Mouse (Mus musculus) embryonic stem cell, embryonic (primary cell): ENCODE results near the gene Lifr.

Source experiments
- CTCF ChIA-PET, 4 experiments: fragments of 300-600 bp in 2 of 4; fragments of 350-600 bp in 2 of 4; sonication (Branson Sonifier 250); formaldehyde crosslinking; loops; one replicate each; lab custom pipeline; 2022; ENCODE audit warnings: inconsistent platforms in 2 of 4; lab: Charles Lee
- POLR2A ChIA-PET, 4 experiments: fragments of 300-600 bp in 2 of 4; fragments of 350-600 bp in 2 of 4; sonication (Branson Sonifier 250); formaldehyde crosslinking; loops; one replicate each; lab custom pipeline; 2022; ENCODE audit warnings: antibody characterized with exemption in 4 of 4, inconsistent platforms in 1 of 4; lab: Charles Lee

Lifr gene

GRCm38 (mm10) chr15:7160321-7160720 lies 69.9 kb downstream of the Lifr start:
- ChIA-PET POLR2A (interaction anchor here in 3 of 4 experiments (0.9 to 2.2 kb wide), 3 partner anchors 9 to 31 kb away, joined by 3 to 6 read pairs (median 4); no protein-coding TSS in a partner anchor), CTCF (no interaction called here)

GRCm38 (mm10) chr15:7163851-7164250 lies 73.4 kb downstream of the Lifr start:
- ChIA-PET CTCF (interaction anchor here in 1 of 4 experiments (0.6 kb wide), 1 partner anchor 41 kb away, joined by 4 read pairs; no protein-coding TSS in a partner anchor), POLR2A (interaction anchor here in 2 of 4 experiments (1.0 to 1.5 kb wide), 5 partner anchors 19 to 53 kb away, joined by 3 read pairs; no protein-coding TSS in a partner anchor)

GRCm38 (mm10) chr15:7166735-7167134 lies 76.3 kb downstream of the Lifr start:
- POLR2A ChIA-PET = interaction anchor here in 3 of 4 experiments (0.8 to 4.0 kb wide), 10 partner anchors 13 to 51 kb away, joined by 3 to 17 read pairs (median 3); no protein-coding TSS in a partner anchor
- CTCF ChIA-PET = interaction anchor here in 1 of 4 experiments (2.1 kb wide), 1 partner anchor 257 kb away, joined by 6 read pairs; no protein-coding TSS in a partner anchor

GRCm38 (mm10) chr15:7167238-7167905 lies 77.0 kb downstream of the Lifr start:
- ChIA-PET CTCF (interaction anchor here in 1 of 4 experiments (0.9 kb wide), 1 partner anchor 35 kb away, joined by 3 read pairs; no protein-coding TSS in a partner anchor), POLR2A (interaction anchor here in 3 of 4 experiments (0.8 to 4.0 kb wide), 19 partner anchors 9 to 257 kb away, joined by 3 to 17 read pairs (median 4); no protein-coding TSS in a partner anchor)

GRCm38 (mm10) chr15:7167906-7168532 lies 77.6 kb downstream of the Lifr start:
- ChIA-PET POLR2A (interaction anchor here in 3 of 4 experiments (0.7 to 4.0 kb wide), 18 partner anchors 9 to 258 kb away, joined by 3 to 17 read pairs (median 4); no protein-coding TSS in a partner anchor), CTCF (interaction anchor here in 1 of 4 experiments (0.9 kb wide), 1 partner anchor 35 kb away, joined by 3 read pairs; no protein-coding TSS in a partner anchor)

GRCm38 (mm10) chr15:7172875-7173274 lies 82.5 kb downstream of the Lifr start:
- POLR2A ChIA-PET = interaction anchor here in 1 of 4 experiments (1.0 kb wide), 1 partner anchor 22 kb away, joined by 3 read pairs; no protein-coding TSS in a partner anchor
- CTCF ChIA-PET = no interaction called here

- ChIA-PET POLR2A (no interaction called here), CTCF (no interaction called here)
Observed at GRCm38 (mm10) chr15:7173346-7173745, 82.9 kb downstream of the Lifr start.

GRCm38 (mm10) chr15:7173776-7174175 lies 83.4 kb downstream of the Lifr start:
- CTCF ChIA-PET = interaction anchor here in 1 of 4 experiments (0.7 kb wide), 1 partner anchor 151 kb away, joined by 6 read pairs; no protein-coding TSS in a partner anchor
- POLR2A ChIA-PET = no interaction called here

GRCm38 (mm10) chr15:7180576-7180975 lies 90.2 kb downstream of the Lifr start:
- ChIA-PET CTCF (no interaction called here), POLR2A (interaction anchor here in 3 of 4 experiments (1.0 to 1.6 kb wide), 4 partner anchors 11 to 64 kb away, joined by 3 to 4 read pairs (median 4); no protein-coding TSS in a partner anchor)

GRCm38 (mm10) chr15:7187682-7188081 lies 97.3 kb downstream of the Lifr start:
- CTCF ChIA-PET = no interaction called here
- POLR2A ChIA-PET = interaction anchor here in 1 of 4 experiments (0.7 kb wide), 1 partner anchor 25 kb away, joined by 3 read pairs; no protein-coding TSS in a partner anchor

- ChIA-PET POLR2A (interaction anchor here in 1 of 4 experiments (0.7 to 1.0 kb wide), 2 partner anchors 13 to 39 kb away, joined by 3 to 4 read pairs; no protein-coding TSS in a partner anchor), CTCF (no interaction called here)
Observed at GRCm38 (mm10) chr15:7189678-7190454, 99.5 kb downstream of the Lifr start.

GRCm38 (mm10) chr15:7191074-7191473 lies 100.7 kb downstream of the Lifr start:
- POLR2A ChIA-PET = interaction anchor here in 2 of 4 experiments (1.1 to 1.7 kb wide), 2 partner anchors 11 to 46 kb away, joined by 3 read pairs; no protein-coding TSS in a partner anchor
- CTCF ChIA-PET = no interaction called here

GRCm38 (mm10) chr15:7192582-7192981 lies 102.2 kb downstream of the Lifr start:
- ChIA-PET CTCF (no interaction called here), POLR2A (interaction anchor here in 3 of 4 experiments (0.7 to 1.8 kb wide), 8 partner anchors 10 to 69 kb away, joined by 3 to 5 read pairs (median 3); no protein-coding TSS in a partner anchor)

GRCm38 (mm10) chr15:7194147-7194720 lies 103.8 kb downstream of the Lifr start:
- ChIA-PET CTCF (interaction anchor here in 2 of 4 experiments (0.5 to 0.7 kb wide), 2 partner anchors 19 to 57 kb away, joined by 3 read pairs; no protein-coding TSS in a partner anchor), POLR2A (no interaction called here)

- POLR2A ChIA-PET = no interaction called here
Observed at GRCm38 (mm10) chr15:7194748-7195221, 104.4 kb downstream of the Lifr start.

GRCm38 (mm10) chr15:7197652-7198445 lies 107.4 kb downstream of the Lifr start:
- POLR2A ChIA-PET = interaction anchor here in 1 of 4 experiments (1.7 kb wide), 1 partner anchor 65 kb away, joined by 3 read pairs; no protein-coding TSS in a partner anchor
- CTCF ChIA-PET = interaction anchor here in 1 of 4 experiments (0.7 kb wide), 1 partner anchor 66 kb away, joined by 3 read pairs; no protein-coding TSS in a partner anchor

More at GRCm38 (mm10) chr15:7194748-7195221, 104.4 kb downstream of the Lifr start:
- CTCF ChIA-PET = interaction anchor here in 2 of 4 experiments (0.5 to 0.7 kb wide), 2 partner anchors 18 to 58 kb away, joined by 3 read pairs; no protein-coding TSS in a partner anchor
